Mouse (Mus musculus) testis, postnatal 10 days (tissue): ENCODE measurements around the gene Rtl3.

ENCODE experiments used
- DNase-seq: peaks from one replicate; pipeline ENCODE4 v3.0.0; 2021; ENCODE audit warnings: low spot score

Rtl3 gene

DNA sequence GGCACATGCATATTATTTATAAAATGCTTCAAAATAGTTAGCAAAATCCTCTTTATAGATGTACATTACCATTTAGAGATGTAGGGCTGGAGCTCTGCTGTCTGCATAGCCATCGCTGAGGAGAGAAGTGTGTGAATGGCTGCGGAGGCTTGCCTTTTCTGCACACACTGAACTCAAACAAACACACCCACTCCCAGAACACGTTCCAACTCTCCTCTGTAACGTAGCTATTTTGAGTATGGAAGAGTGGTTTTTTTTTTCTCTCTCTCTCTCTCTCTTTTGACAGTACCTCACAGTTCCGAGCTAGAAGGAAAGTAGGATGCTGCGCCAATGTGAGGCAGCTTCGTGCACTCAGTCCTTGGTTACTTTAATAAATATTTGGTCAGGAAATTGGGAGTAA lies at the start of gene Rtl3:
Gene Rtl3, minus strand, starts transcription at position 236 of the 400 bp plus-strand sequence.
- no peak for DNase-seq

DNA sequence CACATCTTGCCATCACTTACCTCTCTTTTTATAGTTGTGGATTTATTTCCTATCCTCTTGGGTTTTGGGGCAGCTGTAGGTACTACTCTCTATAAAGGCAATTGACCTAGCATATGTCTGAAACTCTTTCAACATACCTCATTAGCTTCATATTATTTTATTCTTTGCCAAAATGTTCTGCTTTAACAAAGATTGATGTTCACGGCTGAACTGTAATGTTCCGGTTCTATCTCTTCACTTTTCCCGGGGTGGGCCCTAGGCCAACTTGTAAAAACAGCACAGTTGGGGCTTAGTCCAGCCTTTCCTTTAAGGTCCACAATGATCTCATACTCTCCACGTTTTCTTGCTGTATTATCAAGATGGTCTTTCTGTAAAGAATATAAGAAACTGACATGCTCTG lies 31.9 kb upstream of the Rtl3 start:
- DNase-seq, result no peak

DNA sequence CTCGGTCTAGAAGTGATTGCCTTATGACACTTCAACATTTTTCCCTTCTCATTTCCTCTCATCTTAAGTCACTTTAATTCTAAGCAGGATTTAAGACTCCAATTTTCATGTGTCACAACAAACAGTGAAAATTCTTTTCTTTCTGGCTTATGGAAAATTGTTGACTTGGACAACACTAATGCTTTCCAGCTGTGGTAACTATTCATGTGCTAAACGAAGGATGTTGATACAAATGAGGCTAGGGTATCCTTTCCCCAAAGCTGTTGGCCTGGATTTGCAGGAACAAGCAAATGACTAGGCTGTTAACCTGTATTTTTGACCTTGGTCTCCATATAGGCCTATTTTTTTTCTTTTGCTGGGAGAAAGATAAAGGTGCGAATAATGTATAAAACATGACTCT lies 31.4 kb upstream of the Rtl3 start:
- no peak for DNase-seq

DNA sequence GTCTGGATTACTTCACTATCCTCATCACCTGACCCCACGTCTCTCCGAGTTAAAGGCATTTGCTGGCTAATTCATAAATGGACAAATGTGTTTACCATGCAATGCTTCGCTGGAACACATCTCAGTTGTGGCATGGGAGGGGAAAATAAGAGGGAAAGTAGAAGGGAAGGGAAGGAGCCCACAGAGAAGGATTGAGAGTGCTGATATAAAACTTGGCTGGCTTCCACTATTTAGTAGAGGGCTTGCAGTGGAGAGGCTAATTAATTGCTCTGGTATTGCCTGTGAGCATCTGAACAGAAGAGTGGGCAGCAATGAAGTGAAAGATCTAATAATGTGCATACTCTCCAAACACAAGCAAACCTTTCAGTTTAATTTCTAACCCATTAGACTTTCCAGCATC lies 31.0 kb upstream of the Rtl3 start:
- no peak for DNase-seq

DNA sequence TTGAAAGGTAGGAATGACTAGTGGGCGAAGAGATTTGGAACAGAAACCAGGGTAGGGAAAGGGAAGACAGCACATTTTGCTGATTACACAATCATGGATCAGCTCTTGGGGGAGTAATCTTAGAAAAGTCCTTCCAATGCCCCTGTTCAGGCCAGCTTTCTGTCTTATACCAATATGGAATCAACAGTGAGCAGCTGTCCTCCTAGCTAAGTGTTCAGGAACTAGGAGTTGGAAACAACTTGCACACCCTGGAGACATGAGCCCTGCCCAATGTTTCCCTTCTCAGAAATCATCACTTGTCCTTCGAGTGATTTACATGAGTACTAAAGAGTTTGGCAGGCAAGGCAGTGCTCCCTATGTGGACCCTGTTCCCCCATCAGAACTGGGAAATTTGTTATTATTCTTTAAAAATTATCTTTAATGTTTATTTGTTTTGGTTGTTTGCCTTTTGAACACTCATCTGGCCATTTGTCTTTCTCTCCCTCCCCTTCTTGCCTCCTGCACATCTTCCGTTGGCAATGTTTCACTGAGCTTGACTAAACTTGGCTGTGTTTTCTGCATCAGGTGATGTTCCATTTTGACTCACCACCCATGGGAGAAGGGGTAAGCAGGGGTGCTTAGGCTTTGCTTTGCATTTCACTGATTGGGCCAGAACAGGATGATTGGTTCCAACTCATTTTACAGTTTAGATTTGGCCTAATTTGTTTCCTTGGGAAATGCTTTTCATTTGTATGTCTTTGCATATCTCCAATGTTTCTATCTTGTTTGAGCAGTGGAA lies 13.3 kb upstream of the Rtl3 start:
- DNase-seq, result no peak

DNA sequence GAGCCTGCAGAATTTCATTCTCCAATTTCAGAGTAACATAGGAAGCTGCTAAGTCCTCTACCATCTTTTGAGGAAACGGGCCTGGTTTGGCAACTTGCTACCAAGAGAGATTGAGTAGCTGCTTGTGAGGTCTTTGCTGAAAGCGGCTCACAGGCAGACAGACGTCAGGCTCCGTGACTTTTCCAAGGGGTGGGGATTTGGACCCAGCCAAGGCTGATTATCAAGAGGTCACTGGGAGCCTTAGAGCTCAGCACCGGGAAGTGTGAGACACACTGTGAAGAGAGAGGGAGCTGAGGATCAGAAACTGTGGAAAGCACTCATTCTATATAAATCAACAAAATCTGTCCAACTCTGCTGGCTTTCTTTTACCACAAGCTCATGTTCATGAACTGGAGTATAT lies 853 bp downstream of the Rtl3 start:
- no peak for DNase-seq

DNA sequence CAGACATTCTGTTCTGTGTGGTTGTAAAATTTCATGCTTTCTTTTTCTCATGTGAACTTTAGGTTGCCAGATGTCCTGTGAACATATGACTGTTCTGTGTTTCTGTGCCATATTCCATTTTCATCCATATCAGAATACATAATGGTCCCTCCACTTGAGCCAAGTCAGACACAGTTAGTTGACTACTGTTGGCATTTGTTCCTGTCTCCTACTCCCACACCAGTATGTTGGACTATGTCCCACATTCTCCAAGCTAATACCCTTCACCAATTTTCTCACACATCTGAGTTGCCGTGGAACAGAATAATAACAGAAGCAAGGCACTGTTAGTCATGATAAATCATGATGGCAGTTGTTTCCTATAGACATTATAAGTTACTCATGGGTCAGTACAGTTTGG lies 9.9 kb downstream of the Rtl3 start:
- no peak for DNase-seq

DNA sequence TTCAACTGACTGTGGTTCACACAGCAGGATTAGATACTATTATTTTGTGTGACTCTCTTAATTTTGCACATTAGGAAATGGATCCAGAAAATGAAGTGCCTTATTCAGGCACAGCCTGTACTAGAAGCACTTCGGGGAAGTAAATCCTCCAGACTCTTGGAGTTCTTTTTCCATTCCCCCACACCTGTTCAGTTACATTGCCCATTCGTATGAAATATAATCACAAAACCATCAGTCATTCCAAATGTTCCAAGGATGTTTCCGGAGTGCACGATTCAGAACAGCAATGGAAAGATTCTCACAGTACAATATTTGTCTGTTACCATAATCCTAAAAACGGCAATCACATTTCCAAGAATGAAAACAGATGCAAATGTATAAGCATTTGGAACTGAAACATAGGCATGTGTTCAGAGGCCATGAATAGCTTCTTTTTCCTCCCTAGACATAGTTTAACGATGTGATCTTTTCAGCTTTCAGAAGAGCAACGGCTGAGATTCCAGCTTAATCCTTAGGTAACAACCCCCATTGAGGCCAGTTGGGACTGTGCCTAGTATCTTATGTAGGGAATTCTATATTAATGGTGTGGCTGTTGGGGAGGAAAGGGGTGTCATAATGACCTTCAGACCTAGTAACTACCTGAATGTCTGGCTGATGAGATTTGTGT lies 30.8 kb downstream of the Rtl3 start:
- no peak for DNase-seq

DNA sequence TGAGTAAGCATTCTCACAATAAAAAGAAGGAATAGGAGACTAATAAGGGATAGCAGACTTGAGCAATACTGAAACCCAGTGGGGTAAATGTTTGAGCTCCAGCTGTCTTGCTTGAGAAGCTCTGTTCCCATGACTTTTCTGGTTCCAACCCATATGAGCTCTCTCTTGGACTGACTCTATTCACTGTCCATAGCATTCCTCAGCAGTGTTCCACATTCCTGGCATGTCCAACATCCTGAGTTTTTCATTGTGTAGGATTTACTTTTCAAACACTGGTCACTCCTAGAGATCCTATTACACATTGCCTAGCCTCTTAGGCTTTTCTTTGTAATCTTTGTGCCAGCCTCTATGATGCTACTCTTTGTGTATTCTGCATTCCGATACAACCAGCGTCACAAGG lies 36.1 kb downstream of the Rtl3 start:
- DNase-seq, result no peak

DNA sequence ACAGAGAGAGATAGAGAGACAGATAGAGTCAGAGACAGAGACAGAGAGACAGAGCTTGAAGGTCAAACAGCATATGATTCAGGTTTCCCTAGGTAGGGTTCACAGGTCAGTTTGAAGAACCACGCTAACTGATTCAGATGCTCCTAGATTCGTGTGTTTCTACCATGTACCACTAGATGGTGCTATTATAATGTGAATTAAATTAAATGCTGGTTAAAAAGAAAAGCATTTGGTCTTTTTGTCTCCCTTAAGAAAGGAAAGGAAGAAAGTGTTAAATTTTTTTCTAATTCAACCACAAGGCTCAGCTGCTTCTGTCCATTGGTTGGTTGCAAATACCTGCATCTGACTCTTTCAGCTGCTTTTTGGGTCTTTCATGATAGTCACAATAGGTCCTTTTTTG lies 45.8 kb downstream of the Rtl3 start:
- no peak for DNase-seq
